Mouse (Mus musculus) brain, embryonic 18.5 days (tissue): Measurements from ENCODE around the gene Vhl.

ENCODE experiments used
- DNase-seq: peaks from one replicate; pipeline ENCODE4 v3.0.0-alpha.2; 2012; ENCODE audit warnings: low read depth, low spot score

Gene Vhl

GRCm38 (mm10) chr6:113624989-113625770 is 1.4 kb downstream of the Vhl start:
- no peak for DNase-seq

- DNase-seq, result no peak
Observed at GRCm38 (mm10) chr6:113630322-113630721, 6.6 kb downstream of the Vhl start.

- no peak for DNase-seq
Observed at GRCm38 (mm10) chr6:113632863-113633262, 9.1 kb downstream of the Vhl start.

- DNase-seq, result no peak
Observed at GRCm38 (mm10) chr6:113638302-113639040, 14.7 kb downstream of the Vhl start, which contains the start of gene Irak2. Gene Irak2 (plus strand): TSS chr6:113638467.

- no peak for DNase-seq
Observed at GRCm38 (mm10) chr6:113639201-113639600, 15.4 kb downstream of the Vhl start.

GRCm38 (mm10) chr6:113642605-113643004 is 18.8 kb downstream of the Vhl start:
- DNase-seq, result no peak

GRCm38 (mm10) chr6:113643021-113643420 is 19.3 kb downstream of the Vhl start:
- no peak for DNase-seq

GRCm38 (mm10) chr6:113643967-113644366 is 20.2 kb downstream of the Vhl start:
- DNase-seq, result no peak

- DNase-seq, result no peak
Observed at GRCm38 (mm10) chr6:113644808-113645207, 21.0 kb downstream of the Vhl start.

- DNase-seq, result no peak
Observed at GRCm38 (mm10) chr6:113649346-113650196, 25.8 kb downstream of the Vhl start.

- DNase-seq, result no peak
Observed at GRCm38 (mm10) chr6:113650197-113650640, 26.5 kb downstream of the Vhl start.

- no peak for DNase-seq
Observed at GRCm38 (mm10) chr6:113651626-113652025, 27.9 kb downstream of the Vhl start.

- DNase-seq, result no peak
Observed at GRCm38 (mm10) chr6:113653551-113653950, 29.8 kb downstream of the Vhl start.

GRCm38 (mm10) chr6:113654102-113654501 is 30.3 kb downstream of the Vhl start:
- no peak for DNase-seq

GRCm38 (mm10) chr6:113654753-113655397 is 31.1 kb downstream of the Vhl start:
- no peak for DNase-seq

- no peak for DNase-seq
Observed at GRCm38 (mm10) chr6:113655475-113655874, 31.7 kb downstream of the Vhl start.

GRCm38 (mm10) chr6:113656847-113657246 is 33.1 kb downstream of the Vhl start:
- no peak for DNase-seq

- no peak for DNase-seq
Observed at GRCm38 (mm10) chr6:113658226-113658625, 34.5 kb downstream of the Vhl start.

- DNase-seq, result no peak
Observed at GRCm38 (mm10) chr6:113659648-113660491, 36.1 kb downstream of the Vhl start.
